Mouse (Mus musculus) CH12.LX (cell line): ENCODE measurements around the gene Klhl10. TPM values are rescaled to one million over a fixed set of nuclear protein-coding genes. Genes with fewer than 3 reads are reported as not detected.

ENCODE experiments used
- DNase-seq: peaks from one replicate; pipeline ENCODE4 v3.0.0-alpha.2; 2013; ENCODE audit errors: extremely low read depth
- H3K27ac ChIP-seq: 2 replicates; pipeline ENCODE4 v1.5.1; 2012; ENCODE audit warnings: low read depth, mild to moderate bottlenecking, control low read depth, moderate library complexity; ENCODE audit not compliant: insufficient read depth
- H3K27me3 ChIP-seq: replicated peaks from 2 replicates; pipeline ENCODE3; 2012; ENCODE audit warnings: inconsistent platforms
- H3K36me3 ChIP-seq, 2 experiments: replicated peaks in 1 of 2; 2 replicates each; pipeline versions ENCODE3 to v1.6.1; 2012; ENCODE audit warnings: inconsistent platforms in 1 of 2, low read length in 1 of 2, mild to moderate bottlenecking in 1 of 2, mixed read lengths in 1 of 2, moderate library complexity in 1 of 2; ENCODE audit not compliant: control insufficient read depth in 1 of 2, insufficient read depth in 1 of 2
- H3K4me1 ChIP-seq, 2 experiments: 2 replicates each; pipeline ENCODE4 v1.6.1; 2012; ENCODE audit warnings: inconsistent platforms in 1 of 2, moderate library complexity in 1 of 2; ENCODE audit not compliant: insufficient read depth in 2 of 2, control insufficient read depth in 1 of 2
- H3K4me2 ChIP-seq: 2 replicates; pipeline ENCODE4 v1.6.1; 2012; ENCODE audit warnings: low read depth, mild to moderate bottlenecking, control low read depth; ENCODE audit not compliant: poor library complexity, insufficient read depth, severe bottlenecking
- H3K4me3 ChIP-seq, 3 experiments: fragments of 150-350 bp in 1 of 3; sonication (generic) in 1 of 3; replicated peaks in 1 of 3; 2 replicates each; pipeline versions ENCODE3 to v1.5.1; 2011 to 2012; ENCODE audit warnings: low read depth in 2 of 3, low read length in 2 of 3, mild to moderate bottlenecking in 2 of 3, moderate library complexity in 2 of 3, control low read depth in 1 of 3, improper control_type of control experiment in 1 of 3, inconsistent platforms in 1 of 3, mixed read lengths in 1 of 3; ENCODE audit not compliant: poor library complexity in 1 of 3
- H3K79me2 ChIP-seq: replicated peaks from 2 replicates; pipeline ENCODE4 v1.6.1; 2012; ENCODE audit warnings: mild to moderate bottlenecking, moderate library complexity; ENCODE audit not compliant: control insufficient read depth, poor library complexity, insufficient read depth, severe bottlenecking; ENCODE audit errors: extremely low read depth
- H3K9ac ChIP-seq: 2 replicates; pipeline ENCODE4 v1.6.1; 2012; ENCODE audit warnings: low read depth, mild to moderate bottlenecking, control low read depth, moderate library complexity; ENCODE audit not compliant: insufficient read depth
- H3K9me3 ChIP-seq: replicated peaks from 2 replicates; pipeline ENCODE3; 2012; ENCODE audit warnings: low read length, inconsistent platforms, mixed read lengths
- CHD1 ChIP-seq: IDR thresholded peaks from 2 replicates; pipeline ENCODE4 v1.6.1; 2012; ENCODE audit warnings: low read depth, low read length, improper control_type of control experiment, inconsistent platforms
- CHD2 ChIP-seq: IDR thresholded peaks from 2 replicates; pipeline ENCODE4 v1.6.1; 2011; ENCODE audit warnings: low read length, improper control_type of control experiment
- IRF4 ChIP-seq: IDR thresholded peaks from 2 replicates; pipeline ENCODE4 v1.6.1; 2014; ENCODE audit warnings: low read depth, mild to moderate bottlenecking, inconsistent platforms, low read length, improper control_type of control experiment
- KAT2A ChIP-seq: IDR thresholded peaks from 2 replicates; pipeline ENCODE4 v1.6.1; 2012; ENCODE audit warnings: low read length, improper control_type of control experiment, inconsistent platforms; ENCODE audit not compliant: insufficient replicate concordance
- MAZ ChIP-seq: IDR thresholded peaks from 2 replicates; pipeline ENCODE4 v1.6.1; 2012; ENCODE audit warnings: low read depth, mild to moderate bottlenecking, inconsistent platforms, low read length, improper control_type of control experiment, moderate library complexity
- MXI1 ChIP-seq: IDR thresholded peaks from 2 replicates; pipeline ENCODE4 v1.6.1; 2011; ENCODE audit warnings: mild to moderate bottlenecking, low read depth, low read length, improper control_type of control experiment
- MYC ChIP-seq: IDR thresholded peaks from 2 replicates; pipeline ENCODE4 v1.6.1; 2011; ENCODE audit warnings: low read depth, mild to moderate bottlenecking, improper control_type of control experiment, low read length
- NRF1 ChIP-seq: IDR thresholded peaks from 2 replicates; pipeline ENCODE4 v1.6.1; 2014; ENCODE audit warnings: low read depth, mild to moderate bottlenecking, inconsistent platforms, low read length, improper control_type of control experiment, moderate library complexity
- PAX5 ChIP-seq: IDR thresholded peaks from 2 replicates; pipeline ENCODE4 v1.6.1; 2012; ENCODE audit warnings: low read length, inconsistent platforms, mixed read lengths
- RAD21 ChIP-seq: IDR thresholded peaks from 2 replicates; pipeline ENCODE4 v1.6.1; 2011; ENCODE audit warnings: low read depth, mild to moderate bottlenecking, low read length, improper control_type of control experiment, moderate library complexity
- RCOR1 ChIP-seq: conservative IDR thresholded peaks from 2 replicates; pipeline ENCODE4 v1.6.1; 2012; ENCODE audit warnings: low read depth, mild to moderate bottlenecking, inconsistent platforms, low read length, improper control_type of control experiment
- SMC3 ChIP-seq: IDR thresholded peaks from 2 replicates; pipeline ENCODE4 v1.6.1; 2011; ENCODE audit warnings: low read depth, low read length, improper control_type of control experiment
- TCF12 ChIP-seq: IDR thresholded peaks from 2 replicates; pipeline ENCODE4 v1.6.1; 2014; ENCODE audit warnings: low read depth, mild to moderate bottlenecking, inconsistent platforms, low read length, improper control_type of control experiment
- USF2 ChIP-seq: conservative IDR thresholded peaks from 2 replicates; pipeline ENCODE4 v1.6.1; 2011; ENCODE audit warnings: low read depth, low read length, improper control_type of control experiment
- ZC3H11A ChIP-seq: IDR thresholded peaks from 2 replicates; pipeline ENCODE4 v1.6.1; 2012; ENCODE audit warnings: low read depth, mild to moderate bottlenecking, inconsistent platforms, low read length, improper control_type of control experiment
- ZKSCAN1 ChIP-seq: IDR thresholded peaks from 2 replicates; pipeline ENCODE4 v1.6.1; 2012; ENCODE audit warnings: low read depth, inconsistent platforms, low read length, improper control_type of control experiment, borderline replicate concordance
- dilution Hi-C: fragments of 300-500 bp; cut with MboI; formaldehyde crosslinking; loops from 2 replicates; pipeline ENCODE4 v1.14.3; 2020; ENCODE audit warnings: low sequenced_read_pairs; ENCODE audit not compliant: extremely low pct_unique_long_range_greater_than_20kb, extremely low pct_ligation_motif_present
- in situ Hi-C: fragments of 300-500 bp; cut with MboI; formaldehyde crosslinking; loops from 3 replicates; pipeline ENCODE4 v1.14.3; 2019; ENCODE audit warnings: low sequenced_read_pairs, low pct_ligation_motif_present, low pct_unique_long_range_greater_than_20kb, mixed read lengths
- polyA plus RNA-seq: library from polyadenylated mRNA; unstranded; fragments of >175 nt; gene quantifications from 2 replicates; pipeline ENCODE4 v1.2.1, GENCODE M21; 2012; ENCODE audit warnings: low read depth; ENCODE audit not compliant: insufficient read length
- total RNA-seq, 2 experiments: library from RNA; depleted of rRNA; stranded (reverse); fragments of 300-350 nt in 1 of 2; fragments of >200 nt in 1 of 2; gene quantifications; 2 replicates each; pipeline ENCODE4 v1.2.3; 2012 to 2014

Klhl10 gene
- total and polyA plus RNA-seq, 3 experiments, result 0.30 to 1.1 (median 0.48) TPM

- Histone ChIP-seq H3K4me3 (no peak overlapping the region), H3K4me1 (peaks cover under 1 to 30% of the 10 kb centered on the region in 2 experiments), H3K4me2 (no peak overlapping the region), H3K27ac (no peak overlapping the region), H3K36me3 (peaks cover 24 to 73% of the 10 kb centered on the region in 2 experiments), H3K79me2 (peaks cover 58% of the 10 kb centered on the region), H3K9me3 (no peaks in the 10 kb centered on the region), H3K9ac (no peak overlapping the region), H3K27me3 (no peaks in the 10 kb centered on the region)
- dilution Hi-C loops (no loop called here), in situ Hi-C loops (no loop called here)
- TF ChIP-seq ZKSCAN1 (no peak), PAX5 (no peak), SMC3 (no peak), NRF1 (no peak), IRF4 (no peak), ZC3H11A (no peak), TCF12 (no peak), KAT2A (no peak), RAD21 (no peak), CHD1 (no peak)
- DNase-seq, result no peak
These were observed 24.1 kb downstream of the Klhl10 start for GRCm38 (mm10) chr11:100465833-100466232.

DNA sequence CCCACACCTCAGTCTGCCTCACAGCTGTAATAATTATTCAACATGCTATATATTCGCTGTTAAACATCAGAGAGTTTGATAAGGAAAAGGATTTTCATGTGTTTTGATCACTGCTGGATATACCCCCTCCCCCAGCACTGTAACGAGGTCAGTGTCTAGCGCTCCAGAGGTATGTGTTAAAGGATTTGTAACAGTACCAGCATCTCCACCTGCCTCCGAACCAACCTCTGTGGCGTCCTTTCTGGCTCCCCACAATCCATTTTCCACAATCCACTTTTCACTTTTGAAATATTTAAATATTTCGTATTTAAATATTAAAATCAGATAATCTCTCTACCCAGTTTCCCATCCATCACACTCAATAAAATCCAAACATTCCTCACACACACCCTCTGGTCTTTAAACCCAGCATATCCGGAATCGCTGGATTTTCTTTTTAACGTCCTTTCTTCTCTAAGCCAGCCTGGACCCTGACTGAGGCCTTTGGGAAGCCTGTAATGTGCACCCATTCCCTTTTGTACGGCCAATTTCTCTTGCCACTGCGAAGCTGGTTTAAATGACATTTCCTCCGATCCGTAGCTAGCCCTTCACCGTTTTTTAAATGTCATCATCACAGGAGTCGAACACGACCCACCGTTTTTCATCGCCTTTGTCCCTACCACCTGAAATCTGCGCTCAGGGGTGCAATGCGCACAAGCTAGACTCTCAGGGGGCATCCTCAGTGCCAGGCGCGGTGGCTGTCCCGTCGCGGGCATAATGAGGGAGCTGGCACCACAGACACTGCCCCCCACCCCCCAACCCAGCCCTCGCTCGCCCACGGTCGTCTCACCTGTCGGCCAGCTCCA is 29.9 kb downstream of the Klhl10 start:
- peaks cover 13 to 50% of the 10 kb centered on the region in 2 experiments for H3K36me3 ChIP-seq
- no peaks in the 10 kb centered on the region for H3K27me3 ChIP-seq
- no peak for TF ChIP-seq ZC3H11A
- no peak for TF ChIP-seq CHD2
- TF ChIP-seq RCOR1, result no peak
- TF ChIP-seq MAZ, result no peak
- TF ChIP-seq KAT2A, result no peak
- TF ChIP-seq TCF12, result no peak
- no peak for TF ChIP-seq MYC
- no peak; the same call in 1 of the 2 replicates for TF ChIP-seq MXI1
- no peak for TF ChIP-seq USF2
- TF ChIP-seq, all 38 proteins: peak for 0
- Histone ChIP-seq H3K27ac (no peak overlapping the region; the same call in 1 of the 2 replicates), H3K4me2 (peak overlapping the region; percentile 91), H3K9ac (peak overlapping the region; percentile 83), H3K79me2 (peaks cover 43% of the 10 kb centered on the region), H3K9me3 (no peaks in the 10 kb centered on the region), H3K4me3 (peak overlapping the region; percentile 95 to 97 (median 97)), H3K4me1 (peaks cover 3 to 39% of the 10 kb centered on the region in 2 experiments)
- dilution Hi-C loops (no loop called here), in situ Hi-C loops (loop anchor here (5.0 kb wide), 1 partner anchor 44 kb away; no protein-coding TSS in a partner anchor)
- DNase-seq, result peak; percentile 16
